Mouse (Mus musculus) hindbrain, postnatal 0 days (tissue): ENCODE data around the gene Tspan31. TPM values are rescaled to one million over a fixed set of nuclear protein-coding genes. Genes with fewer than 3 reads are reported as not detected.

Experiments used
- ATAC-seq: fragments of 200-750 bp; cut with Nextera tagmentation; 2 replicates; pipeline ENCODE4 v1.8.0; 2017; ENCODE audit warnings: mild to moderate bottlenecking, moderate TSS enrichment, moderate library complexity
- DNase-seq: peaks from one replicate; pipeline ENCODE4 v3.0.0-alpha.2; 2015; ENCODE audit warnings: low spot score
- H3K27ac ChIP-seq: fragments of 300-500 bp; sonication (generic); 2 replicates; pipeline ENCODE4 v1.5.1; 2014; ENCODE audit warnings: mild to moderate bottlenecking
- H3K27me3 ChIP-seq: fragments of 300-500 bp; sonication (generic); 2 replicates; pipeline ENCODE4 v1.6.1; 2014; ENCODE audit warnings: low read length, mixed read lengths; ENCODE audit not compliant: insufficient read depth
- H3K36me3 ChIP-seq: fragments of 300-500 bp; sonication (generic); 2 replicates; pipeline ENCODE4 v1.6.1; 2014; ENCODE audit warnings: low read length, mixed read lengths; ENCODE audit not compliant: insufficient read depth
- H3K4me1 ChIP-seq: fragments of 300-500 bp; sonication (generic); 2 replicates; pipeline ENCODE4 v1.6.1; 2014; ENCODE audit warnings: antibody characterized with exemption, low read length, mixed read lengths; ENCODE audit not compliant: insufficient read depth
- H3K4me2 ChIP-seq: fragments of 300-500 bp; sonication (generic); 2 replicates; pipeline ENCODE4 v1.6.1; 2014; ENCODE audit warnings: low read depth, mild to moderate bottlenecking, low read length, moderate library complexity, mixed read lengths
- H3K4me3 ChIP-seq: fragments of 300-500 bp; sonication (generic); 2 replicates; pipeline ENCODE4 v1.5.1; 2014; ENCODE audit warnings: low read length
- H3K9ac ChIP-seq: fragments of 300-500 bp; sonication (generic); replicated peaks from 2 replicates; pipeline ENCODE4 v1.6.1; 2014; ENCODE audit warnings: mild to moderate bottlenecking, low read length, moderate library complexity, mixed read lengths
- H3K9me3 ChIP-seq: fragments of 300-500 bp; sonication (generic); 2 replicates; pipeline ENCODE4 v1.6.1; 2016; ENCODE audit warnings: low read length, mixed read lengths
- CTCF ChIP-seq: IDR thresholded peaks from 2 replicates; pipeline ENCODE4 v1.5.1; 2016; ENCODE audit warnings: antibody characterized with exemption, control low read depth, low read depth
- WGBS: fragments of 180-500 bp; shearing (Covaris S2); extraction: QIAGEN DNeasy Blood & Tissue Kit; methylation state at CpG from one replicate; pipeline ENCODE4 v1.1.7; 2014; 5-methylcytosine and 5-hydroxymethylcytosine counted together
- polyA plus RNA-seq: library from polyadenylated mRNA; unstranded; fragments of >200 nt; fragmentation: Nextera tagmentation; extraction: Ambion mirVana; gene quantifications from 2 replicates; pipeline ENCODE4 v1.2.1, GENCODE M21; 2015
- total RNA-seq: library from RNA; depleted of rRNA; stranded (reverse); fragments of >200 nt; gene quantifications from 2 replicates; pipeline ENCODE4 v1.2.3, GENCODE M21; 2014

The Tspan31 gene
- total and polyA plus RNA-seq, 2 experiments from 2014 or later: 105 to 129 TPM

GRCm38 (mm10) chr10:127108262-127108583, 38.2 kb upstream of the Tspan31 start:
- Histone ChIP-seq H3K4me3 (no peak overlapping the region), H3K4me2 (no peak overlapping the region), H3K4me1 (no peaks in the 10 kb centered on the region), H3K27me3 (no peaks in the 10 kb centered on the region), H3K9ac (no peak overlapping the region), H3K27ac (no peak overlapping the region), H3K9me3 (no peaks in the 10 kb centered on the region), H3K36me3 (peaks cover 34% of the 10 kb centered on the region)
- ATAC-seq: no peak
- 78% methylated on average over 3 of the region's 3 CpGs for WGBS
- no peak for DNase-seq
- no peak for TF ChIP-seq CTCF

- Histone ChIP-seq H3K27me3 (no peaks in the 10 kb centered on the region), H3K4me1 (no peaks in the 10 kb centered on the region), H3K36me3 (peaks cover 28% of the 10 kb centered on the region), H3K9ac (no peak overlapping the region), H3K4me3 (no peak overlapping the region), H3K9me3 (no peaks in the 10 kb centered on the region), H3K4me2 (no peak overlapping the region), H3K27ac (no peak overlapping the region)
- no peak for TF ChIP-seq CTCF
- WGBS: 91% methylated on average over 16 of the region's 16 CpGs
- ATAC-seq (no peak), DNase-seq (no peak)
These were observed 37.6 kb upstream of the Tspan31 start for GRCm38 (mm10) chr10:127107563-127108261.

GRCm38 (mm10) chr10:127103631-127104030, 33.6 kb upstream of the Tspan31 start:
- DNase-seq: no peak
- ATAC-seq: no peak
- Histone ChIP-seq H3K4me1 (no peaks in the 10 kb centered on the region), H3K4me3 (no peak overlapping the region), H3K27me3 (no peaks in the 10 kb centered on the region), H3K27ac (no peak overlapping the region), H3K4me2 (no peak overlapping the region), H3K9me3 (no peaks in the 10 kb centered on the region), H3K9ac (no peak overlapping the region), H3K36me3 (peaks cover 19% of the 10 kb centered on the region)
- no peak for TF ChIP-seq CTCF
- 86% methylated on average over 7 of the region's 7 CpGs for WGBS

GRCm38 (mm10) chr10:127101151-127101550, 31.1 kb upstream of the Tspan31 start:
- no peaks in the 10 kb centered on the region for H3K9me3 ChIP-seq
- no peak for DNase-seq
- no peak overlapping the region for H3K4me2 ChIP-seq
- H3K4me1 ChIP-seq: no peaks in the 10 kb centered on the region
- 87% methylated on average over 6 of the region's 6 CpGs for WGBS
- no peak overlapping the region for H3K27ac ChIP-seq
- H3K9ac ChIP-seq: no peak overlapping the region
- ATAC-seq: no peak
- H3K4me3 ChIP-seq: no peak overlapping the region
- no peak for TF ChIP-seq CTCF
- H3K27me3 ChIP-seq: no peaks in the 10 kb centered on the region
- peaks cover 31% of the 10 kb centered on the region for H3K36me3 ChIP-seq

- no peak overlapping the region for H3K4me2 ChIP-seq
- H3K27me3 ChIP-seq: no peaks in the 10 kb centered on the region
- DNase-seq (no peak), ATAC-seq (no peak)
- WGBS: 91% methylated on average over 8 of the region's 8 CpGs
- no peak overlapping the region for H3K27ac ChIP-seq
- no peak overlapping the region for H3K9ac ChIP-seq
- no peaks in the 10 kb centered on the region for H3K9me3 ChIP-seq
- H3K36me3 ChIP-seq: peaks cover 31% of the 10 kb centered on the region
- TF ChIP-seq CTCF: no peak
- H3K4me1 ChIP-seq: no peaks in the 10 kb centered on the region
- no peak overlapping the region for H3K4me3 ChIP-seq
These were observed 30.4 kb upstream of the Tspan31 start for GRCm38 (mm10) chr10:127100414-127100813.

GRCm38 (mm10) chr10:127099868-127100267, 29.8 kb upstream of the Tspan31 start:
- ATAC-seq (no peak), DNase-seq (no peak)
- 92% methylated on average over 15 of the region's 15 CpGs for WGBS
- H3K9me3 ChIP-seq: no peaks in the 10 kb centered on the region
- H3K27ac ChIP-seq: no peak overlapping the region
- no peak for TF ChIP-seq CTCF
- peaks cover 31% of the 10 kb centered on the region for H3K36me3 ChIP-seq
- H3K4me1 ChIP-seq: peaks cover 2% of the 10 kb centered on the region; the same call in 1 of the 2 replicates
- no peak overlapping the region for H3K4me2 ChIP-seq
- H3K4me3 ChIP-seq: no peak overlapping the region
- no peaks in the 10 kb centered on the region for H3K27me3 ChIP-seq
- H3K9ac ChIP-seq: no peak overlapping the region

- Histone ChIP-seq H3K36me3 (peaks cover 31% of the 10 kb centered on the region), H3K27me3 (no peaks in the 10 kb centered on the region), H3K9me3 (no peaks in the 10 kb centered on the region), H3K4me3 (no peak overlapping the region), H3K9ac (no peak overlapping the region), H3K4me1 (peaks cover 6% of the 10 kb centered on the region; the same call in 1 of the 2 replicates), H3K4me2 (no peak overlapping the region), H3K27ac (no peak overlapping the region)
- DNase-seq: no peak
- WGBS: 83% methylated on average over 10 of the region's 10 CpGs
- TF ChIP-seq CTCF: no peak
- no peak for ATAC-seq
These were observed 29.1 kb upstream of the Tspan31 start for GRCm38 (mm10) chr10:127099191-127099590.
